Mouse (Mus musculus) heart, embryonic 14.5 days (tissue): ENCODE results near the gene Prdm10. TPM values are rescaled to one million over a fixed set of nuclear protein-coding genes. Genes with fewer than 3 reads are reported as not detected.

ENCODE experiments used
- ATAC-seq: fragments of 200-750 bp; cut with Nextera tagmentation; 2 replicates; pipeline ENCODE4 v1.8.0; 2017; ENCODE audit warnings: low read depth, moderate TSS enrichment; ENCODE audit not compliant: insufficient number of reproducible peaks, insufficient read depth, low FRiP score
- H3K27ac ChIP-seq, 2 experiments: fragments of 200-500 bp in 1 of 2; fragments of 300-500 bp in 1 of 2; sonication (generic) in 1 of 2; replicated peaks in 1 of 2; 2 replicates each; pipeline ENCODE4 v1.5.1; 2012 to 2014; ENCODE audit warnings: low read depth in 2 of 2, low read length in 2 of 2, control low read depth in 1 of 2, mild to moderate bottlenecking in 1 of 2, mixed read lengths in 1 of 2; ENCODE audit not compliant: control insufficient read depth in 1 of 2, insufficient read depth in 1 of 2
- H3K27me3 ChIP-seq: fragments of 300-500 bp; sonication (generic); 2 replicates; pipeline ENCODE4 v1.6.1; 2014; ENCODE audit warnings: mild to moderate bottlenecking, low read length, control low read depth; ENCODE audit not compliant: control insufficient read depth, insufficient read depth
- H3K36me3 ChIP-seq: fragments of 300-500 bp; sonication (generic); 2 replicates; pipeline ENCODE4 v1.6.1; 2014; ENCODE audit warnings: mild to moderate bottlenecking, control low read depth, low read length, mixed read lengths; ENCODE audit not compliant: control insufficient read depth, insufficient read depth
- H3K4me1 ChIP-seq, 2 experiments: fragments of 200-500 bp in 1 of 2; fragments of 300-500 bp in 1 of 2; sonication (generic) in 1 of 2; 2 replicates each; pipeline ENCODE4 v1.6.1; 2012 to 2014; ENCODE audit warnings: low read length in 2 of 2, control low read depth in 1 of 2, mixed read lengths in 1 of 2; ENCODE audit not compliant: control insufficient read depth in 2 of 2, insufficient read depth in 2 of 2
- H3K4me2 ChIP-seq: fragments of 300-500 bp; sonication (generic); 2 replicates; pipeline ENCODE4 v1.6.1; 2014; ENCODE audit warnings: mild to moderate bottlenecking, low read length
- H3K4me3 ChIP-seq, 2 experiments: fragments of 200-500 bp in 1 of 2; fragments of 300-500 bp in 1 of 2; sonication (generic) in 1 of 2; 2 replicates each; pipeline ENCODE4 v1.5.1; 2012 to 2014; ENCODE audit warnings: low read length in 2 of 2, mild to moderate bottlenecking in 2 of 2, control low read depth in 1 of 2, low read depth in 1 of 2, moderate library complexity in 1 of 2; ENCODE audit not compliant: control insufficient read depth in 1 of 2, insufficient read depth in 1 of 2
- H3K9ac ChIP-seq: fragments of 300-500 bp; sonication (generic); 2 replicates; pipeline ENCODE4 v1.6.1; 2014; ENCODE audit warnings: mild to moderate bottlenecking, low read length
- H3K9me3 ChIP-seq: fragments of 300-500 bp; sonication (generic); 2 replicates; pipeline ENCODE4 v1.6.1; 2016; ENCODE audit warnings: low read length, control low read depth; ENCODE audit not compliant: control insufficient read depth
- WGBS: fragments of 180-500 bp; shearing (Covaris S2); extraction: QIAGEN DNeasy Blood & Tissue Kit; methylation state at CpG from one replicate; pipeline ENCODE4 v1.1.7; 2014; 5-methylcytosine and 5-hydroxymethylcytosine counted together
- polyA plus RNA-seq: library from polyadenylated mRNA; unstranded; fragments of >200 nt; fragmentation: Nextera tagmentation; extraction: Ambion mirVana; gene quantifications from 2 replicates; pipeline ENCODE4 v1.2.1, GENCODE M21; 2014

The Prdm10 gene
- polyA plus RNA-seq, 1 experiment from 2014 or later = 4.2 TPM

- no peaks in the 10 kb centered on the region for H3K9me3 ChIP-seq
- peak; percentile 28; the same call in 1 of the 2 replicates for ATAC-seq
- 14% methylated on average over 5 of the region's 5 CpGs for WGBS
- H3K27me3 ChIP-seq = no peaks in the 10 kb centered on the region
- H3K4me3 ChIP-seq = no peak overlapping the region
- H3K27ac ChIP-seq = peak overlapping the region; percentile 39 to 63
- H3K9ac ChIP-seq = no peak overlapping the region
- no peaks in the 10 kb centered on the region for H3K36me3 ChIP-seq
- 0 out of 2 replicates have a peak overlapping the region, but pooled peaks have one; percentile 3 for H3K4me2 ChIP-seq
- peaks cover 13 to 14% of the 10 kb centered on the region in 2 experiments for H3K4me1 ChIP-seq
These were observed 14.2 kb upstream of the Prdm10 start for GRCm38 (mm10) chr9:31266013-31266659.

GRCm38 (mm10) chr9:31271221-31272015 is 8.9 kb upstream of the Prdm10 start:
- no peaks in the 10 kb centered on the region for H3K9me3 ChIP-seq
- no peaks in the 10 kb centered on the region for H3K36me3 ChIP-seq
- H3K4me3 ChIP-seq = no peak overlapping the region
- no peak overlapping the region for H3K27ac ChIP-seq
- no peak for ATAC-seq
- H3K27me3 ChIP-seq = no peaks in the 10 kb centered on the region
- 61% methylated on average over 8 of the region's 8 CpGs for WGBS
- peaks cover 0 to 2% of the 10 kb centered on the region in 2 experiments; a peak in 1 of 4 replicates for H3K4me1 ChIP-seq
- no peak overlapping the region for H3K4me2 ChIP-seq
- no peak overlapping the region for H3K9ac ChIP-seq

DNA sequence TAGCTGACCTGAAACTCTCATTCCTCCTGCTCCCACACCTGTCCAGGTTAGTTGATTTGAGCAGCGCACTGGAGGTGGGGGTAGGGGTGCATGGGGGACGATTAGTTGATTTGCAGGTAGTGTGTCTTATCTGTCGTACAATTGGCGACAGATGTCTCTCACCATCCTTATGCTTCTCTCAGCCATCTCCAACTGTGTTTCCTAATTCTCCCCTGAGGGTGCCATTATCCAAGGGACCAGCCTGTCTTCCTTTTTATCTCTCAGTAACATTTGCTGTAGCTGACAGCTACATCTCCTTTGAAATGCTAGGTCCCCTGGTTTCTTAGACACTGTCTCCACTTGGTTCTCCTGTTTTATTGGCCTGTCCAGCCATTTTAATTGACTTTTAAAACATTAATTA is 8.2 kb upstream of the Prdm10 start:
- Histone ChIP-seq H3K9ac (no peak overlapping the region), H3K36me3 (no peaks in the 10 kb centered on the region), H3K4me3 (no peak overlapping the region), H3K27me3 (no peaks in the 10 kb centered on the region), H3K4me2 (no peak overlapping the region), H3K27ac (no peak overlapping the region), H3K4me1 (peaks cover 0 to 2% of the 10 kb centered on the region in 2 experiments; a peak in 1 of 4 replicates), H3K9me3 (no peaks in the 10 kb centered on the region)
- 62% methylated on average over 4 of the region's 4 CpGs for whole genome bisulfite sequencing
- ATAC-seq = no peak

- no peaks in the 10 kb centered on the region for H3K36me3 ChIP-seq
- H3K4me3 ChIP-seq = no peak overlapping the region
- H3K9ac ChIP-seq = no peak overlapping the region
- no peaks in the 10 kb centered on the region for H3K9me3 ChIP-seq
- WGBS = 86% methylated on average over 7 of the region's 7 CpGs
- no peak overlapping the region for H3K27ac ChIP-seq
- ATAC-seq = no peak
- H3K4me2 ChIP-seq = no peak overlapping the region
- H3K4me1 ChIP-seq = peaks cover 2 to 15% of the 10 kb centered on the region in 2 experiments; a peak in 3 of 4 replicates
- H3K27me3 ChIP-seq = no peaks in the 10 kb centered on the region
These were observed 1.7 kb upstream of the Prdm10 start for GRCm38 (mm10) chr9:31278651-31279050.

DNA sequence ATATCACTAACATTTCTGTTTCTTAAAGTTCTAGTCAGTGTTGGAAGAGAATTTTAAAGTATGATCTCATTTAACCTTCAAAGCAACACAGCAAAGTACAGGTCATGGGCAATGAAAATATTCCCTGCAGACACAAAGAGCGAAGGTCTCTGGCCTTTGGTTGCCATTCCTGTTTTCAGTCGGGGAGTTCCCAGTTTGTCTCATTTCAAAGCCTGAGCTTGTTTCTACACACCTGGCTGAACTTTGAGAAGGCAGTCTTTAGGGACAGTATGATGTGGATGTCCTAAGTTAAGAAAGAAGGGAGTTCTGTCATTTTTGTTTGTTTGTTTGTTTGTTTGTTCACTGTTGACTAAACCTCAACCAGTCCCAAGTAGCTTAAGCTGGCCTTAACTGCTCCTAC is 1.0 kb upstream of the Prdm10 start:
- WGBS = 69% methylated on average over 2 of the region's 2 CpGs

DNA sequence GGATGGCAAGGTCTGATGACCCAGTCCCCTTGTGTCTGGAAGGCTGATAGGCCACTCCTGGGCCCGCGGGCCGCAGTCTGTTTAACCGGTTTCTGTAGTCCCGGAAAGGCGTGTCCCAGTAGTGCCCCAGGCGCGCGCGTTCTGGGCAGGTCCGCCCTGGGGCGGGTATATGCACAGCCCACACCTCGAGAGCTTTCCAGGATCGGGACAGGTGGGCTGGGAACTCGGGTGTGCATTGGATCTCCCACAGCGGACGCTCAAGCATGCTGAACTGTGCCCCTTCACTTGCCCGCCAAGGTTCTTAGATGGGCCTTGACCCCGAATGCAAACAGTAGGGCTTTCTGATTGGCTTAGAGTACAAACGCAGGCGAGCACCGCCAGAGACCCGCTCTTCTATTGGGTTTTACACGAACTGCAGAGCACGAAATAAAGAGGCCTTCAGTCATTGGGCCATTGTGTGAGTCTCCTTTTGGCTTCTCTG is 413 bp upstream of the Prdm10 start:
- Histone ChIP-seq H3K9ac (peak overlapping the region; percentile 91), H3K4me1 (peaks cover 3 to 15% of the 10 kb centered on the region in 2 experiments; a peak in 3 of 4 replicates), H3K27me3 (no peaks in the 10 kb centered on the region), H3K36me3 (no peaks in the 10 kb centered on the region), H3K9me3 (no peaks in the 10 kb centered on the region), H3K4me3 (peak overlapping the region; percentile 70 to 90), H3K4me2 (peak overlapping the region; percentile 79), H3K27ac (peak overlapping the region; percentile 95 to 100)
- peak; percentile 55 for ATAC-seq
- WGBS = 1% methylated on average over 25 of the region's 25 CpGs

More for the DNA sequence above, 1.0 kb upstream of the Prdm10 start:
- Histone ChIP-seq H3K9me3 (no peaks in the 10 kb centered on the region), H3K4me2 (peak overlapping the region; percentile 79), H3K4me1 (peaks cover 3 to 15% of the 10 kb centered on the region in 2 experiments; a peak in 3 of 4 replicates), H3K4me3 (peak overlapping the region; percentile 70 to 90; a peak in 3 of 4 replicates), H3K27ac (peak overlapping the region; percentile 95 to 100), H3K9ac (peak overlapping the region; percentile 91), H3K27me3 (no peaks in the 10 kb centered on the region), H3K36me3 (no peaks in the 10 kb centered on the region)
- no peak for ATAC-seq

DNA sequence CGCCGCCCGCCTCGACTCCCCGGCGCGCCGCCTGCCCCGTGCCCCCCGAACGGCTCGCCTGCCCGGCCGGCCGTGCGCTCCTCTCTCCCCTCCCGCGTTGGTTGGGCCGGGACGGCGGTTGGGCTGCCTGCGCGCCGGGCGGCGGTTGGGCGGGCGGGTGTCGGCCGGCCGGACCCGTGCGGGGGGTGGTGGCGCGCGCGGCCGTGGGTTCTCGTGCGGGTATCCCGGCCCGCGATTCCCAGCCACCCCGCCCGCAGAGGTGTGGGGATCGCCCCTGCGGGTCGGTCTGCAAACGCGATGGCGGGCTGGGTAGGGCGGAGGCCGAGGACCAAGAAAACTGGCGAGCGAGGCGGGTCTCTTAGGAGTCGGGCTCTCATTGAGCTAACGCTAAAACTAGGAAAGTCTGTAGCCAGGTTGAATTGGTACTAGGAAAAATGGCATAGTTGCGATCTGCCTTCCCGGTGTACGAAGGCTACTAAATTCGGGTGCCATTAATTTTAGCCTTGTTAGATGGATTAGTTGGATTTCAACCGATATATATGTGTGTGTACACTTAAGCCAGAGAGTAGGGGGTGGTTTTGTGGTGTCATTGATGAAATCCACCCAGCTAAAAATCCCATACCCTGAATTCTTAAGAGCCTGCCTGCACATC is 799 bp downstream of the Prdm10 start:
- peak overlapping the region; percentile 70 to 90 for H3K4me3 ChIP-seq
- no peaks in the 10 kb centered on the region for H3K36me3 ChIP-seq
- peak overlapping the region; percentile 95 to 100 for H3K27ac ChIP-seq
- ATAC-seq = peak; percentile 81
- peak overlapping the region; percentile 79 for H3K4me2 ChIP-seq
- no peaks in the 10 kb centered on the region for H3K27me3 ChIP-seq
- peak overlapping the region; percentile 91 for H3K9ac ChIP-seq
- peaks cover 3 to 15% of the 10 kb centered on the region in 2 experiments; a peak in 3 of 4 replicates for H3K4me1 ChIP-seq
- no peaks in the 10 kb centered on the region for H3K9me3 ChIP-seq
- under 1% methylated on average over 61 of the region's 63 CpGs for WGBS
